Mouse (Mus musculus) neural tube, embryonic 12.5 days (tissue): ENCODE results near the gene Lefty2. TPM values are rescaled to one million over a fixed set of nuclear protein-coding genes. Genes with fewer than 3 reads are reported as not detected.
A peak's percentile ranks its signal among the peaks of the same experiment; 100 is the strongest.
"Not testable (repeated sequence)": the region's sequence is repeated elsewhere in the genome, so short reads cannot be mapped to it uniquely, and the experiment has no call there.

Experiments
- ATAC-seq: fragments of 200-750 bp; cut with Nextera tagmentation; 2 replicates; pipeline ENCODE4 v1.8.0; 2017; ENCODE audit warnings: low read depth, mild to moderate bottlenecking, moderate TSS enrichment, moderate library complexity; ENCODE audit not compliant: low FRiP score
- H3K27ac ChIP-seq: fragments of 300-500 bp; sonication (generic); 2 replicates; pipeline ENCODE4 v1.5.1; 2016
- H3K27me3 ChIP-seq: fragments of 300-500 bp; sonication (generic); replicated peaks from 2 replicates; pipeline ENCODE4 v1.6.1; 2016; ENCODE audit warnings: mild to moderate bottlenecking
- H3K36me3 ChIP-seq: fragments of 300-500 bp; sonication (generic); 2 replicates; pipeline ENCODE4 v1.6.1; 2016; ENCODE audit warnings: mild to moderate bottlenecking
- H3K4me1 ChIP-seq: fragments of 300-500 bp; sonication (generic); 2 replicates; pipeline ENCODE4 v1.6.1; 2016
- H3K4me2 ChIP-seq: fragments of 300-500 bp; sonication (generic); replicated peaks from 2 replicates; pipeline ENCODE4 v1.6.1; 2016; ENCODE audit warnings: mild to moderate bottlenecking
- H3K4me3 ChIP-seq: fragments of 300-500 bp; sonication (generic); 2 replicates; pipeline ENCODE4 v1.5.1; 2016
- H3K9ac ChIP-seq: fragments of 300-500 bp; sonication (generic); 2 replicates; pipeline ENCODE4 v1.6.1; 2016; ENCODE audit warnings: mild to moderate bottlenecking
- H3K9me3 ChIP-seq: fragments of 300-500 bp; sonication (generic); 2 replicates; pipeline ENCODE4 v1.6.1; 2016; ENCODE audit warnings: mild to moderate bottlenecking
- WGBS: fragments of 180-500 bp; shearing (Covaris S2); methylation state at CpG from one replicate; pipeline ENCODE4 v1.1.7; 2016; 5-methylcytosine and 5-hydroxymethylcytosine counted together
- polyA plus RNA-seq: library from polyadenylated mRNA; unstranded; fragments of >200 nt; fragmentation: Nextera tagmentation; extraction: Ambion mirVana; gene quantifications from 2 replicates; pipeline ENCODE4 v1.2.1, GENCODE M21; 2016

Lefty2 gene
- polyA plus RNA-seq, 1 experiment from 2014 or later, result not detected

- no peak for ATAC-seq
- WGBS, result 37% methylated on average over 8 of the region's 8 CpGs
- no peaks in the 10 kb centered on the region for H3K4me1 ChIP-seq
- no peaks in the 10 kb centered on the region for H3K9me3 ChIP-seq
- H3K4me3 ChIP-seq, result no peak overlapping the region
- H3K4me2 ChIP-seq, result no peak overlapping the region
- no peaks in the 10 kb centered on the region for H3K27me3 ChIP-seq
- no peak overlapping the region for H3K9ac ChIP-seq
- H3K36me3 ChIP-seq, result no peaks in the 10 kb centered on the region
- H3K27ac ChIP-seq, result no peak overlapping the region
These were observed 26.8 kb downstream of the Lefty2 start for GRCm38 (mm10) chr1:180919686-180920085.

GRCm38 (mm10) chr1:180922273-180923048 lies 29.6 kb downstream of the Lefty2 start:
- Histone ChIP-seq H3K9ac (no peak overlapping the region), H3K4me2 (no peak overlapping the region), H3K36me3 (no peaks in the 10 kb centered on the region), H3K9me3 (no peaks in the 10 kb centered on the region), H3K4me3 (no peak overlapping the region), H3K27ac (no peak overlapping the region), H3K4me1 (no peaks in the 10 kb centered on the region), H3K27me3 (no peaks in the 10 kb centered on the region)
- WGBS, result 74% methylated on average over 6 of the region's 6 CpGs
- ATAC-seq, result no peak

- ATAC-seq, result no peak
- Histone ChIP-seq H3K4me1 (no peaks in the 10 kb centered on the region), H3K4me2 (no peak overlapping the region), H3K27ac (no peak overlapping the region), H3K36me3 (no peaks in the 10 kb centered on the region), H3K27me3 (no peaks in the 10 kb centered on the region), H3K9me3 (no peaks in the 10 kb centered on the region), H3K9ac (no peak overlapping the region), H3K4me3 (no peak overlapping the region)
- 27% methylated on average over 2 of the region's 2 CpGs for WGBS
These were observed 31.8 kb downstream of the Lefty2 start for GRCm38 (mm10) chr1:180924737-180925136.

- H3K9ac ChIP-seq, result no peak overlapping the region
- H3K4me3 ChIP-seq, result no peak overlapping the region
- H3K4me1 ChIP-seq, result no peaks in the 10 kb centered on the region
- no peaks in the 10 kb centered on the region for H3K27me3 ChIP-seq
- no peak overlapping the region for H3K4me2 ChIP-seq
- 72% methylated on average over 4 of the region's 4 CpGs for WGBS
- no peaks in the 10 kb centered on the region for H3K9me3 ChIP-seq
- ATAC-seq, result no peak
- no peaks in the 10 kb centered on the region for H3K36me3 ChIP-seq
- H3K27ac ChIP-seq, result no peak overlapping the region
These were observed 33.4 kb downstream of the Lefty2 start for GRCm38 (mm10) chr1:180926286-180926685.

- Histone ChIP-seq H3K4me2 (no peak overlapping the region), H3K9me3 (no peaks in the 10 kb centered on the region), H3K4me1 (peaks cover 6% of the 10 kb centered on the region; the same call in 1 of the 2 replicates), H3K4me3 (no peak overlapping the region), H3K27ac (no peak overlapping the region), H3K27me3 (peaks cover 16% of the 10 kb centered on the region), H3K36me3 (no peaks in the 10 kb centered on the region), H3K9ac (no peak overlapping the region)
- ATAC-seq, result no peak
- 44% methylated on average over 2 of the region's 2 CpGs for WGBS
These were observed 36.7 kb downstream of the Lefty2 start for GRCm38 (mm10) chr1:180929599-180929998.

GRCm38 (mm10) chr1:180931106-180931505 lies 38.2 kb downstream of the Lefty2 start:
- H3K4me3 ChIP-seq, result no peak overlapping the region
- no peak overlapping the region for H3K9ac ChIP-seq
- H3K4me2 ChIP-seq, result no peak overlapping the region
- WGBS, result 79% methylated on average over 3 of the region's 3 CpGs
- H3K9me3 ChIP-seq, result no peaks in the 10 kb centered on the region
- ATAC-seq, result no peak
- no peak overlapping the region for H3K27ac ChIP-seq
- H3K27me3 ChIP-seq, result peaks cover 29% of the 10 kb centered on the region
- H3K4me1 ChIP-seq, result peaks cover 10% of the 10 kb centered on the region; the same call in 1 of the 2 replicates
- H3K36me3 ChIP-seq, result no peaks in the 10 kb centered on the region

GRCm38 (mm10) chr1:180933659-180934058 lies 40.8 kb downstream of the Lefty2 start:
- WGBS, result 7% methylated on average over 6 of the region's 6 CpGs
- Histone ChIP-seq H3K36me3 (no peaks in the 10 kb centered on the region), H3K27me3 (peaks cover 48% of the 10 kb centered on the region), H3K4me1 (peaks cover 10% of the 10 kb centered on the region; the same call in 1 of the 2 replicates), H3K4me2 (no peak overlapping the region), H3K9ac (no peak overlapping the region), H3K27ac (no peak overlapping the region; the same call in 1 of the 2 replicates), H3K9me3 (no peaks in the 10 kb centered on the region), H3K4me3 (no peak overlapping the region)
- ATAC-seq, result peak; percentile 51; the same call in 1 of the 2 replicates

GRCm38 (mm10) chr1:180934467-180935419 lies 41.8 kb downstream of the Lefty2 start, which contains the start of gene Lefty1:
TSS of gene Lefty1 (plus strand) at chr1:180935022.
- H3K4me3 ChIP-seq, result no peak within 1 kb of the TSS
- H3K4me2 ChIP-seq, result no peak within 1 kb of the TSS
- peaks cover 48% of the 10 kb centered on the region for H3K27me3 ChIP-seq
- no peak within 1 kb of the TSS for H3K9ac ChIP-seq
- H3K36me3 ChIP-seq, result no peaks in the 10 kb centered on the region
- 8% methylated on average over 21 of the region's 21 CpGs for WGBS
- ATAC-seq, result no peak
- H3K4me1 ChIP-seq, result peaks cover 10% of the 10 kb centered on the region; the same call in 1 of the 2 replicates
- H3K9me3 ChIP-seq, result no peaks in the 10 kb centered on the region
- H3K27ac ChIP-seq, result no peak within 1 kb of the TSS

GRCm38 (mm10) chr1:180936610-180937398 lies 43.9 kb downstream of the Lefty2 start:
- Histone ChIP-seq H3K4me2 (peak overlapping the region; percentile 51), H3K4me3 (peak overlapping the region; percentile 5; the same call in 1 of the 2 replicates), H3K27me3 (peaks cover 69% of the 10 kb centered on the region), H3K4me1 (peaks cover 19% of the 10 kb centered on the region)
- H3K36me3 ChIP-seq, H3K27ac ChIP-seq, H3K9ac ChIP-seq, H3K9me3 ChIP-seq: not testable (repeated sequence)
- ATAC-seq, result peak; percentile 46; the same call in 1 of the 2 replicates
- 2% methylated on average over 40 of the region's 41 CpGs for WGBS

- peaks cover 76% of the 10 kb centered on the region for H3K27me3 ChIP-seq
- H3K9ac ChIP-seq, H3K4me3 ChIP-seq, H3K9me3 ChIP-seq, H3K4me2 ChIP-seq, ATAC-seq, H3K27ac ChIP-seq, H3K36me3 ChIP-seq: not testable (repeated sequence)
- WGBS, result 15% methylated on average over 13 of the region's 13 CpGs
- H3K4me1 ChIP-seq, result peaks cover 22% of the 10 kb centered on the region
These were observed 44.7 kb downstream of the Lefty2 start for GRCm38 (mm10) chr1:180937631-180938030.

- not testable (repeated sequence) for H3K4me2 ChIP-seq, H3K4me3 ChIP-seq, H3K27ac ChIP-seq, ATAC-seq, H3K9ac ChIP-seq, H3K9me3 ChIP-seq, H3K36me3 ChIP-seq
- WGBS, result 84% methylated on average over 2 of the region's 2 CpGs
- peaks cover 16% of the 10 kb centered on the region for H3K4me1 ChIP-seq
- H3K27me3 ChIP-seq, result peaks cover 80% of the 10 kb centered on the region
These were observed 45.9 kb downstream of the Lefty2 start for GRCm38 (mm10) chr1:180938781-180939180.
